Mouse (Mus musculus) small intestine, adult 2 months (tissue): ENCODE results near the gene Slc35b1. TPM values are rescaled to one million over a fixed set of nuclear protein-coding genes. Genes with fewer than 3 reads are reported as not detected.

Experiments used
- H3K27ac ChIP-seq: fragments of 200-500 bp; 2 replicates; pipeline ENCODE4 v1.5.1; 2012; ENCODE audit warnings: low read depth, low read length, control low read depth, inconsistent platforms; ENCODE audit not compliant: insufficient read depth
- H3K27me3 ChIP-seq: fragments of 200-500 bp; 2 replicates; pipeline ENCODE4 v1.6.1; 2012; ENCODE audit warnings: mild to moderate bottlenecking, moderate library complexity, low read length, inconsistent platforms; ENCODE audit not compliant: control insufficient read depth, insufficient read depth
- H3K36me3 ChIP-seq: fragments of 200-500 bp; 2 replicates; pipeline ENCODE4 v1.6.1; 2012; ENCODE audit warnings: mild to moderate bottlenecking, low read length, control low read depth, inconsistent platforms; ENCODE audit not compliant: control insufficient read depth, insufficient read depth
- H3K4me1 ChIP-seq: fragments of 200-500 bp; 2 replicates; pipeline ENCODE4 v1.6.1; 2012; ENCODE audit warnings: low read length, inconsistent platforms, mixed read lengths; ENCODE audit not compliant: control insufficient read depth, insufficient read depth, insufficient read length
- H3K4me3 ChIP-seq: fragments of 200-500 bp; 2 replicates; pipeline ENCODE4 v1.5.1; 2012; ENCODE audit warnings: low read depth, mild to moderate bottlenecking, control low read depth, inconsistent platforms, low read length, moderate library complexity
- CTCF ChIP-seq: fragments of 200-500 bp; IDR thresholded peaks from 2 replicates; pipeline ENCODE4 v1.5.1; 2012; ENCODE audit warnings: low read depth, mild to moderate bottlenecking, control low read depth, inconsistent platforms, low read length, moderate library complexity, mixed read lengths; ENCODE audit not compliant: insufficient replicate concordance, insufficient read length; ENCODE audit errors: extremely low read depth
- POLR2A ChIP-seq: fragments of 200-500 bp; IDR thresholded peaks from 2 replicates; pipeline ENCODE4 v1.6.1; 2012; ENCODE audit warnings: low read depth, mild to moderate bottlenecking, control low read depth, inconsistent platforms, low read length, moderate library complexity
- WGBS: fragments of 180-500 bp; shearing (Covaris S2); methylation state at CpG from one replicate; pipeline ENCODE4 v1.1.7; 2018; 5-methylcytosine and 5-hydroxymethylcytosine counted together
- polyA plus RNA-seq: library from polyadenylated mRNA; depleted of rRNA; stranded (reverse); fragments of >200 nt; gene quantifications from 2 replicates; pipeline ENCODE4 v1.2.3, GENCODE M21; 2012

Slc35b1 gene
- polyA plus RNA-seq, 1 experiment: 151 TPM

GRCm38 (mm10) chr11:95394112-95394511 is 9.6 kb downstream of the Slc35b1 start:
- WGBS: 53% methylated on average over 5 of the region's 5 CpGs
- Histone ChIP-seq H3K27ac (no peak overlapping the region), H3K36me3 (peaks cover 31% of the 10 kb centered on the region), H3K4me1 (no peaks in the 10 kb centered on the region; the same call in none of the 2 replicates), H3K4me3 (no peak overlapping the region), H3K27me3 (no peaks in the 10 kb centered on the region)
- TF ChIP-seq POLR2A (no peak), CTCF (no peak)

- Histone ChIP-seq H3K27me3 (no peaks in the 10 kb centered on the region), H3K4me1 (no peaks in the 10 kb centered on the region; the same call in 1 of the 2 replicates), H3K27ac (no peak overlapping the region), H3K4me3 (no peak overlapping the region), H3K36me3 (peaks cover 9% of the 10 kb centered on the region)
- WGBS: 48% methylated on average over 1 of the region's 1 CpGs
- TF ChIP-seq CTCF (no peak), POLR2A (no peak)
These were observed 12.1 kb downstream of the Slc35b1 start for GRCm38 (mm10) chr11:95396548-95396947.

- Histone ChIP-seq H3K27me3 (no peaks in the 10 kb centered on the region), H3K4me3 (no peak overlapping the region), H3K36me3 (no peaks in the 10 kb centered on the region), H3K4me1 (no peaks in the 10 kb centered on the region), H3K27ac (no peak overlapping the region)
- 43% methylated on average over 14 of the region's 14 CpGs for WGBS
- TF ChIP-seq CTCF (peak; percentile 91; the same call in 1 of the 2 replicates), POLR2A (no peak)
These were observed 13.6 kb downstream of the Slc35b1 start for GRCm38 (mm10) chr11:95397843-95398835.

DNA sequence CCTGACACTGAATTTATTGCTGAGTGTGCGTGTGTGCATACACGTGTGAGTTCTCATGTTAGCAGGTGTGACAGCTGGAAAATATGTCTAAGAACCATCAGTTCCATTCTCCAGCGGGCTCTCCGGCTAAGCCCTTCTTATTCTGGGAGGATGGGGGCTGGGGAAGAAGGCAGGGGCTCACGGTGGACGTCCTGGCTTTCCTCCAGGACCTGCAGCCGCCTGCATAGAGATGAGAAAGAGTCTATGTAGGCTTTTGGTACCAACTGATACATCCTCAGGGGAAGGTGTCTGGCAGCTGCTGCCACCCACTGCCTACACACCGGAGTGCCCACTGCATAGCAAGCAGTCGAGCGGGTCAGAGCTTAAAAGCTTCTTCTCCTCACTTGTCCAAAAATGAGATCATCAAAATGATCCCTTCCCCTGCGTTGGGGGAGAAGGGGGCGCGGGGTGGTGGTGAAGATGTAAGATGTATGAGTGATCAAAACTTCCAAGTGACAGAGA is 15.1 kb downstream of the Slc35b1 start:
- TF ChIP-seq POLR2A: no peak
- TF ChIP-seq CTCF: no peak
- Histone ChIP-seq H3K36me3 (no peaks in the 10 kb centered on the region), H3K27ac (no peak overlapping the region), H3K4me1 (0 out of 2 replicates have a peak, but pooled peaks cover 2% of the 10 kb centered on the region), H3K27me3 (no peaks in the 10 kb centered on the region), H3K4me3 (no peak overlapping the region)
- WGBS: 80% methylated on average over 13 of the region's 13 CpGs

- WGBS: 88% methylated on average over 5 of the region's 5 CpGs
- H3K4me3 ChIP-seq: no peak overlapping the region
- H3K27ac ChIP-seq: no peak overlapping the region
- H3K36me3 ChIP-seq: no peaks in the 10 kb centered on the region
- TF ChIP-seq CTCF (no peak), POLR2A (no peak)
- H3K27me3 ChIP-seq: no peaks in the 10 kb centered on the region
- 0 out of 2 replicates have a peak, but pooled peaks cover 2% of the 10 kb centered on the region for H3K4me1 ChIP-seq
These were observed 17.1 kb downstream of the Slc35b1 start for GRCm38 (mm10) chr11:95401568-95401967.

- Histone ChIP-seq H3K27me3 (no peaks in the 10 kb centered on the region), H3K4me3 (no peak overlapping the region), H3K27ac (peak overlapping the region; percentile 45), H3K36me3 (no peaks in the 10 kb centered on the region), H3K4me1 (0 out of 2 replicates have a peak, but pooled peaks cover 2% of the 10 kb centered on the region)
- WGBS: 64% methylated on average over 5 of the region's 5 CpGs
- TF ChIP-seq CTCF (no peak), POLR2A (no peak)
These were observed 17.7 kb downstream of the Slc35b1 start for GRCm38 (mm10) chr11:95402196-95402595.

- Histone ChIP-seq H3K27ac (peak overlapping the region; percentile 21; the same call in 1 of the 2 replicates), H3K27me3 (no peaks in the 10 kb centered on the region), H3K4me1 (0 out of 2 replicates have a peak, but pooled peaks cover 2% of the 10 kb centered on the region), H3K4me3 (no peak overlapping the region), H3K36me3 (no peaks in the 10 kb centered on the region)
- TF ChIP-seq CTCF (no peak), POLR2A (no peak)
- 60% methylated on average over 8 of the region's 8 CpGs for WGBS
These were observed 18.2 kb downstream of the Slc35b1 start for GRCm38 (mm10) chr11:95402658-95403101.
